Mouse (Mus musculus): Measurements from ENCODE around the gene Ncoa3.

Gene Ncoa3

DNA sequence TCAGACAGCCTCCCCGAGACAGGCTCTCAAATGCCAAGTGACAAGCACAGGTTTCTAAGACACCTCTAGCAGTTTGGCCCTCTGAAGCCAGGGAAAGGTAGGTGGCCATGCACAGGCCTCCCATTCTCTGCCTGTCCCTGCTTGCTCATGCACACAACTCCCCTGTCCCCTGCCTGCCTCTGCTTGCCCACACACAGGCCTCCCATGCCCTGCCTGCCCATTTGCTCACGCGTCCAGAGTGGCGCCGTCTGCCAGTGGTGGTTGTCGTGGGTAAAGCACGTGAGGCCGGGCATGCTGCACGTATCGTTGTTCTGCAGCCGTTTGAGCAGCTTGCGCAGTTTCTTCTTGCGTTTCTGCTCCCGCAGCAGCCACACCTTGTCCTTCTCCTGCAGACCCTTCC, 86.8 kb downstream of the Ncoa3 start:
- DNase-seq (ENCODE audit: low spot score in 2 of 2), result no peak

DNA sequence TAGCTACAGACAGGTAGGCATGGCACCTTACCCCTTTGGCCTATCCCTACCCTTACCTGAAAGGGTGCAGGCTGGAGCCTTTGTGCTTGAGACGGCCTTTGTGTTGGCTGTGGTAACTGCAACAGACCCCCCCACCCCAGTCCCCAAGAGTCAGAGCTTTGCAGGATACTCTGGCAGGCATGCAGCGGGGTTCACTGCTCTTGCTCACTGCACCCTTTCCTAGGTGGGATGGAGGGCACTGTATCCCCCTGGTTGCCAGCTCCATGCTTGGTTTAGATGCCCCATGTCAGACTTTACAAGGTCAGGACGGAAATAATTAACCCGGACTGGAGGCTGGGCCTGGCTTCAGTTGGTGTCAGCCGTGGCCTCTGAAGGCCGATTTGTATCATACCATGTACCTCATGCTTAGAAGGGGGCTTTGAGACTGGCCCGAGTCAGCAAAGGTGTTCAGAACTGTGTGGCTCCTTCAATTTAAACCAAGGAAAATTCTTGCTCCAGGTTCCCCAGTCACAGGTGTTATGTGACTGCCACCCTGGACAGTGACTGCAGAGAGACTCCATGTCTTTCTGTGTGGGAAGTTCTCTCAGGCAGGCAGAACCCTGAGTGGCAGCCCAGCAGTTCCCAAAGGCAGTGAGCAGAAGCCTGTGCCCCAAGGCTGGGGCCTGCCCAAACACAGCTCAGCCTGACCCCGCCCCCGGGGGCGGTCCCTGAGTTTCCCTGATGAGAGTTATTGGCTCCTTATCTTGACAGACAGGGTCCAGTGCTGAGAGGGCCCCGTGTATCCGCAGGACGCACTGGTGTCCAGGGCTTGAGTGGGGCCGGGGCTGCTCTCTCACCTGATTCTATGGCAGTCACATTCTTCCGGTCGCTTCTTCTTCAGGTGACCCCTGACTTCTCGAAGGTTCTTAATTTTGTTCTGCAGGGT, 87.8 kb downstream of the Ncoa3 start:
- no peak for DNase-seq (ENCODE audit: low spot score in 2 of 2)

DNA sequence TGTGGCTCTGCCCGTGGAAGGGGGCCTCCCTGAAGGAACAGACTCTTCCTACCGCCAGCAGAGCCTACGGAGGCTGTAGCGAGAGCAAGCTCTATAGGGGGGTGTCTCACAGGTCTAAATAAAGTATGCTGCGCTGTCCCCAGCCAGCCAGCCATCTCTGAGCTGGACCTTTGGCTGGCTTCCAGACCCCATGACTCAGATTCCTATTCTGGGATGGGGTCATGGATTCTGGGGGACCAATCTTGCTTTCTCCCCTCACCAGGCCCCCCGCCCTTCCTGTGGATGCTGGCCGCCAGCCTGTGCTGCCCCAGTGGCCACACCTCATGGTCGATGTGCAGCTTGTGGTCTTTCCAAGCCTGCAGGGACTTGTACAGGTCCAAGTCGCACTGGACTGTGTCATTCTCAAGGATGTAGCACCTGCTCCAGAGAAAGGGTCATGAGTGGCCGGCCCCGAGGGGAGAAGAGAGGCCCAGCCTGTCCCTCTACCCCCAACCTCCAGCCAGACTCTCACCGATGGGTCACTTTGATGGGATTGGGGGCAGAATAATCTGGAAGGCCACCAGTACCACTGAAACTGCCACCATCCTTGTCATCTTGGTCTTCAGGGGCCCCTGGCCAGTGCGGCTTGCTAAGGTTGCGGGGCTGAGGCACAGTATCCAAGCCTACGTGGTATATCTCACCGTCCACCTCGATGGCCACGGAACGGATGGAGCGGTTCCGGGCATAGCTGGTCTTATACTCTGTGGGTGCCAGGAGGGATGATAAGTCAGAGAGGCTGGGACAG, 88.7 kb downstream of the Ncoa3 start:
- no peak for DNase-seq (ENCODE audit: low spot score in 2 of 2)

DNA sequence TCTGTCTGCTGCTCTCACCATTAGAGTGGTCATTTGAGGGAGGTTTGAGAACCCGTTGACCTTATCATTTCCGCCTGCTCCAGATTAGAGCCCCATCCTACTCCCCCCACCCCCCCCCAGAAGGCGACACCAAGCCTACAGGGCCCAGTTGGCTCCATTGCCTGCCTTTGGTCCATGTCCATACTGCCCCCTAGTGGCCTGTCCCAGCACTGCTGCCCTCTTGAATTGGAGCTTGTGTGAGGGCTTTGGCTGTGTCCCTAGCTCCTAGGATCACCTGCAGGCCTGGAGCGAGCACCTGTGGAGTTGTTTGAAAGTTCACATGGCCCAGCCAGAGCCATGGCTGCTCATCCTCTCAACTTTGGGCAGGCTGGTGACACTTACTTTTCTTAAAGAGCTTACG, 89.8 kb downstream of the Ncoa3 start:
- DNase-seq (ENCODE audit: low spot score in 2 of 2), result peak in 1 of 2 experiments; percentile 56

DNA sequence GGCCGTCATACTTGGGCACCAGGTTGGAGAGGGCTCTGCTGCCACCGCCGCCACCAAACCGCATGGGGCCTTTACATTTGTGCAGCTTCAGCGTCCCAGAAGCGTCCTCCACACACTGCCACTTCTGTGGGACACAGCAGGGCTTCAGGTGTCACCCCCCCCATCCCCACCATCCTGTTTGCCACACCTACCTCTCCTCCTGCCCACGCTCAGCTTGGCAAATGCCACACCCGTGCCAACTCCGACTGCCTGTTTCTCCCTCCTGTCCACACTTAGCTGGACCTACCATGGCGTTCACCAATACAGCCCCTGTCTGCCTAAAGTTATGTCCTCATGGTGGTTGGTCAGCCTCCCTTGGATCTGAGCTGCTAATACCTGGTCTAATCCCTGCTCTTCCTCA, 90.2 kb downstream of the Ncoa3 start:
- no peak for DNase-seq (ENCODE audit: low spot score in 2 of 2)

DNA sequence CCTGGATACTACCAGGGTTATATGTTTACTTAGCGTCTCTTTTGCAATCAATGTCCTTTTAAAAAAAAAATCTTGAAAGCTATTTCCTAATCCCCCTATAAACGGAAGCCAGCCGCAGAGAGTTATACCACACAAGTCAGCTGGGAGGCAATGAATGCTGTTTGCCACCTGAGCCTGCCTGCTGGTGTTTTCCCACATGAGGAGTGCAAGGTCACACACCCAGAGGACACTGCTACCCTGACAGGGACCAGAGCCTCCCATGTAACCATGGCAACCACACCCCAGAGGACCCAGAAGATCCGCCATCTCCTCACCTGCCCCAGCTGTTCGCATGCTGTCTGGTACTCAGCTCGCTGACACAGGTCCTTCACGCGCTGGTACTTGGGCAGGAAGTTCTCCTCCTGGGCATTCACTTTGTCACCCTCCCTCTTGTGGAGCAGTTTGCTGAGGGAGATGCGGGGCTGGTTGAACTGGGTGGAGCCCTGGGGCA, 91.2 kb downstream of the Ncoa3 start:
- DNase-seq (ENCODE audit: low spot score in 2 of 2), result no peak

DNA sequence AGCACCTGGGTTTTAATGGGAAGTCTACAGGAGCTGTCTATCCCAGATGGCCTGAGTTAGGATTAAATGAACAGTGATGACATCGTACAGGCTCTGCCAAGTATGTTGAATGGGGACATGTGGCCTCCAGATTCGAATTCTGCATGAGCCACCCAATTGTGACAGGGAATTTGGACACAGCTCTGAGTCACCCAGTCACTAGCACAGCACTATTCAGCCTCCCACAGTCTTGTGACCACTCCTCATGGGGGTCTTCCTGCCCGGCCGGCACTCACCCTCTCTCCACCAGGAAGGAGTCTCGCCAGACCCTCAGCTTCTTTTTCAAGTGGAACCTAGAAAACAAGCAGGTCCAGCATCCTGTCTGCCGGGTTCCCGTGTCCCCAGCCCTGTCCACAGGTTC, 91.7 kb downstream of the Ncoa3 start:
- DNase-seq (ENCODE audit: low spot score in 2 of 2), result no peak

DNA sequence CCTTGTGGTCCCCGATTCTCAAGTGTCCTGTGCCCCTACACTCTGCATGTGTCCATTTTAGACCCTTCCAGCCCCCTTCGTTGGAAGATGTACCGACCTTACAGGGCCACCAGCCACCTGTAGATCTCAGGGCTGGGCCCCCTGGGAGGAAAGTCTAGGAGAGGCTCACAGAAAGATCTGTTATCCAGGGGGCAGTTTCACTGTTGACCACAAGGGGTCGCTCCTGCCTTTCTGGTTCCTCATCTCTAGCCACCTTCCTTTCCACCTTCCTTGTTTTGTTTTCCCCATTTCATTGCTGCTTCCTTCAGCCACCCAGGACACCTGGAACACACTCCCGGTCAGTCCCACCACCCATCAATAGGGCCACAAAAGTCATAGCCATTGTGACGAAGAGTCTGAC, 92.5 kb downstream of the Ncoa3 start:
- DNase-seq (ENCODE audit: low spot score in 2 of 2), result peak in 1 of 2 experiments; percentile 66

DNA sequence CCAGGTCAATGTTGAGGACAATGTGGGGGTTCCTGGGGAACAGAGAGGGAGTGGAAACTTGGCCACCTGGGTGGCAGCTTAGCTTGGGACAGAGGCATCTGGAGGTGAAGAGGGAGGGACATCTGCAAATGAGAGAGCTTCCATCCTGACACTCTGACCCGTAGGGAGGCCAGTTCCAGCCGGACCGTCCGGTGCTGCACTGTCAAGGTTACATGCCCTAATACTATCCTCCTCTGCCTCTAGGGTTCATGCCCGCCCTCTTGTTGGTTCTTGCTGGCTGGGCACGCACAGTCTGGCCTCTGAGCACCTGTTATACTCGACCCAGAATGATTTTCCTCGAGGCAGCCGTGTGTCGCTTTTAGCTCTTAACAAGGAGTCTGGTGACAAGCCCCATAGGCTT, 93.3 kb downstream of the Ncoa3 start:
- DNase-seq (ENCODE audit: low spot score in 2 of 2), result no peak

DNA sequence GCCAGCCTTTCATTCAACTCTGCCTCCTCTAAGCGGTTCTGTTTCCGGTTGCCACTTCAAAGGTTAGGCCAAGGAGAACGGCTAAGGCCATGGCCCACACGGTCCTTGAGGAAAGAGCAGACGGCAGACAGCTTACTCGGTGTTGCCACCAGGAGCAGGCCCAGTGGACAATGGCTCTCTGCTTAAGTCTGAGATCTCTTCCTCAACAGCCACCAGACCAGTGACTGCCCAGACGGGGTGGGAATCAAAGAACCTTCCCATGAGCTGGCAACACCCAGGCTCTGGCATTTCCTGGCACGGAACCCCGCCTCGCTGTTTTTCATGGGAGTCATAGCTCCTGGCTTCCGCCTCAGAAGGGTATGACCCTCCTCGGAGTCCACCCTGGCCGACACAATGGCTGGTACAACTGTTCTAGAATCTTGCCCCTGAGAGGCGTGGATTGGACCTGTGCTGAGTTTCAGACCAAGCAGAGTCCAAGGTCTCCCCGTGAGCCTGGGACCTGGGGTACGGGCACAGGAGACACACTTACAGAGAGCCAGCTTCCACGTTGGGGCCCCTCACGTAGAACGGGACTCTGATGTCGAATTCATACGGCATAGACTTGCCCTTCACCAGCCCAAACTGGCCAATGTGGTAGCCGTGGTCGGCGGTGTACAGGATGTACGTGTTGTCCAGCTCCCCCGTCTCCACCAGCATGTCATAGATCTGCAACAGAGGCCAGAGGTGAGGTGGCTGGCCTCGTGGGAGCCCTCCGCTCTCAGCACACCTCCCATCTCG, 94.2 kb downstream of the Ncoa3 start:
- no peak for DNase-seq (ENCODE audit: low spot score in 2 of 2)

DNA sequence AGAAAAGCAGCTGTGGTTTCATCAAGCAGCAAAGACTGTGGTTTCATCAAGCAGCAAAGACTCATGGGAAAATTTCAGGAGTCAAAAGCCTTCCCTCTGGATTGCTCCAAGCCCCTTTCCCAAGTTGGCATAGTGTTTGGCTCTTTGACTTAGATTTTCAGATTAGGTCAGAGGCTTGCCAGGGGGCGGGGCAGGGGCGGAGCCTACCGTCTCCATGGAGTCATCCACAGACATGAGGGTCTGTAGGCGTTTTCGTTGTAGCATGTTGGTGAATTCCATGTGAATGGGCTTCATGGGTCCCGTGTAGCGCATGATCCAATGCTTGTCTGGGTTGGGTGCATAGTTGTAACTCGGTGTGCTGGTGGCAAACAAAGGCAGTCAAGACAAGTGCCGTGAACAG, 96.6 kb downstream of the Ncoa3 start:
- DNase-seq (ENCODE audit: low spot score in 2 of 2), result no peak

DNA sequence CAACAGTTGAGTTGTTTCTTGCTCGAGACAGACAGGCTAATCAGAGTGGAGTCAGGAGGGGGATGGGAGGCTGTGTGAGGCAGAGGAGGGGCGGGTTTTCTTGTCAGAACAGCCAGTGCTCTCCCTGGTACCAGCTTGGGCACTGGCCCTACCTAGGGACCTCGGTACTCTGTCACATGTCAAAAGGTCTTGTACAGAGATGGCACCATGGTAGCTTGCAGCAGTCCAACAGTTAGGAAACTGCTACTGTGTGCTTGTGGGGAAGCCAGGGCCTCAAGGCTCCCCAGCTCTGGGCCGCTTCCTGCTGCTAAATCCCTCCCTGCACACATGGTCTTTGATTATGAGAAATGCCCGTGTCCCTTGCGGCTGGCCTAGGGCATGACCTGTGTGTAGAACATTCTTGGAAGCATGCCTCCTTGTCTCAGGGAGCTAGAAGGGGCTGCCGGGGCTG, 97.7 kb downstream of the Ncoa3 start:
- no peak for DNase-seq (ENCODE audit: low spot score in 2 of 2)

DNA sequence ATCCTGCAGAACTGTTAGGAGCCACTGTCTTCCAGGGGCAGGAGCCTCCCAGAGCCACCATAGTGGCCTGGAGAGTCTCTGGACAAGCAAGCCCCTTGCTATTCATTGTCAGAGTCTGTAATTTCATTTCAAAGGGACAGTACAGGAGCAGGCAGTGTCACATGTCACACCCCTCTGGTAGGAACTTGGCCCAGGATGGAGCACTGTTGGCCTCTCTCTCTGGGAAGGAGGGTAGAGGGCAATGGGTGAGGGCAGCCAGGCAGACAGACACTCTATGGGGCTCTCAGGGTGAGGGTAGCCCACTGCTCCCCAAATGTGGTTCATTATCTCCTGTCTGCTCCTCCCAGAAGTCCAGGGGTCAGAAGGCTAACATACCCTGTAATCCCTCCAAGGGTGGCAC, 99.2 kb downstream of the Ncoa3 start:
- no peak for DNase-seq (ENCODE audit: low spot score in 2 of 2)

DNA sequence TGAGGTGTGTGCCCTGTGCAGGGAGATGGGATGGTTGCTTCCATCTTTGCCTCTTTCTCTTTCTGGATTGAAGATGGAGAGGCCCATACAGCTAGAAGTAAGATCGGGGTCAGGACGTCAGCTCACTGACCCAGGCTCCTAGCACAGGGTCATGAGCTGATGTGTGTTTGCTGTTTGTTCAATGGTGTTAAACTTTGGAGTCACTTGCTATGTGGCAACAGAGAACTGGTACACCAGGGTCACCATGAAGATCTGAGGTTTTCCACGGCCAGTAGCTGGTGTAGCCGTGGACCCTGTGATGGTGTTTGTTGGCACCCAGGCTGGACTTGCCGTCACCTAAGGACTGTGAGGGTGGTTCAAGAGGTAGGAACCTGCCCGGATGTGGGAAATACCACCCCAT, 100.0 kb downstream of the Ncoa3 start:
- no peak for DNase-seq (ENCODE audit: low spot score in 2 of 2)

DNA sequence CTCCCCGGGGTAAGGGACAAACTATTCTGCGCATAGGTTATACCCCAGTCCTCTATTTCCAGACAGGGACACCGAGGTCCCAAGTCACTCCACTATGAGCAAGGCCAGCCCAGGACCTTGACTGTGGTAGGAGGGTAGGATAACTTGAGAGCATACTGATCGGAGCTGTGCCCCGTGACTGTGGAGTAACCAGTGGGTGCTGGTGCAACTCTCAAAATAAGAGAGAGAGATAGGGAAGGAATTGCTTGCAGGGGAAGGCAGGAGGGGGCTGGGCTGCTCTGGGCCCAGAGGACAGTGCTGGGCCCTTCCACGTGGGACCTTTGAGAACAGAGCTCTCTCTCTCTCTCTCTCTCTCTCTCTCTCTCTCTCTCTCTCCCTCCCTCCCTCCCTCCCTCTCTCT, 103.9 kb downstream of the Ncoa3 start:
- no peak for DNase-seq (ENCODE audit: low spot score in 2 of 2)

DNA sequence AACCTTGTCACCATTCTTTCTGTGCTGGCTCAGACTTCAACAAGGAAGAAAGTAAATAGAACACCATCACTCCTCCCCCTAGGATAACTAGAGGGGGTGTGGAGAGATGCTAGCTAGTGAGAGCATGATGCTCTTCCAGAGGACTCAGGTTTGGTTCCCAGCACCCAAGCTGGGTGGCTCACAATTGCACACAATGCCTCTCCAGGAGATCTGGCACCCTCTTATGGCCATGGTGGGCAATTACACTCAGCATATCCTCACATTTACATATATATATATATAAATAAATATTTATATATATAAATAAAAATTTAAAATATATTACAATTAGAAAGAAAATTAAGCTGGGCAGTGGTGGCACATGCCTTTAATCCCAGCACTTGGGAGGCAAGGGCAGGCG, 104.4 kb downstream of the Ncoa3 start:
- DNase-seq (ENCODE audit: low spot score in 2 of 2), result no peak

DNA sequence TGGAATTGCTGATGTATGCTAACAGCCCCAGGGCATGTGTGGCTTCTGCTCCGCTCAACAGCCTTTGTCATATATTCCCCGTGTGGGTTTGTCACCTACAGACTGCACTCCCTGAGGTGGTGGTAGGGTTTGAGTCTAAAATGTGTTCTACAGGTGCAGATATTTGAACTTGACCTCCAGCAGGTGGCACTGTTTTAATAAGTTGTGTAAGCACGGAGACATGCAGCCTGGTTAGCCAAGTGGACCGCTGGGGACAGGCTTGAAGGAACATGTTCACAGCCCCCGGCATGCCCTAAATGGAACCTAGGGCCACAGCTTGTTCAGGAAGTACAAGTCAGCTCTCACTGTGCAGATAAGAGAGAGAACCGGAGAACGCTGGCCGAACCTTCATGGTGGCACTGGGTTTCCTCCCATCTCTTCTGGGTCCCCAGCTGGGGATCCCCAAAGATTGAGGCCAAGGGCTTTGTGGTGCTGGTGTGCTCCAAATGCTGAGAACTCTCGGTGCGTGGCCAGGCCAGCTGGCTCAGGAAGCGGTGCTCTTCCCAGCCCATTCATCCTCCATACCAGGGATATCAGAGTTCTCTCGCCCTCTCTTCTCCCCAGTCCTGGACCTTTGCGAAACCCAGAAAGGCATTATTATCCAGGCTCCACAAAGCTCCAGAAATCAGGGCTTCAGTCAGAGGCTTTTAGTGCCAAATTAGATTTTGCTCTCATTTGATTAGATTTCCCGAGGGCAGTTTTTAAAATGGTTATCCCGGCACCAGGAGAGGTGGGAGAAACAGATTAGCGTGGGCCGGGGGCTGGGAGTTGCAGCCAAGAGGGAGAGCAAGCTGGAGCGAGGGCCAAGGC, 105.2 kb downstream of the Ncoa3 start:
- DNase-seq (ENCODE audit: low spot score in 2 of 2), result no peak

DNA sequence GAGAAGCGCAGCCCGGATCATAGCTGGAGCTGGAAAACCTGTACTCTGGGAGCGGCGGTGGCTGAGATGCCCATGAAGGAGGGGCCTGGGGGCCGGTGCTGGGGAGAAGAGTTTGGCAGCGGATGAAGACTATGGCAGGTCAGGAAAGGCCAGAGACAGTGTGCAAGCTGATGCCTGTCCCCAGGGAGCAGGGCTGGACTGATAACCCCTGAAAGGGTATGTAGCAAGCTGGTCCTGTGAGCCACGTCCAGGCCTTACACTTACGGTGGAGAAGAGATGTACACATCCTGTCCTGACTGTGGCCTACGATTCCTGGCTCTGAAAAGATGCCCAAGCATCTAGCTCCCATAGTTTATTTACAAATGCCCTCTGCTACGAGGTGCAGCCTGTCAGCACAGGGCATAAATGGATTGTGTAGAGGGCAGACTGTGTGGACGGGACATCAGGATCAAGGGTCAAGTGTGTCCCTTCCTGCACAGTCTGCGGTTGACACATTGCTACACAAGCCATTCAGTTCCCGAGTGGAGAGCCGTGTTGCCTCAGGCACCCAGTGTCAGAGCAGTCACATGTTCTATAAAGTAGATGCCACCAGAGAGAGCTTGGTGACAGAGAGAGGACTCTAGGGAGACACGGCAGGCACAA, 106.0 kb downstream of the Ncoa3 start:
- no peak for DNase-seq (ENCODE audit: low spot score in 2 of 2)

DNA sequence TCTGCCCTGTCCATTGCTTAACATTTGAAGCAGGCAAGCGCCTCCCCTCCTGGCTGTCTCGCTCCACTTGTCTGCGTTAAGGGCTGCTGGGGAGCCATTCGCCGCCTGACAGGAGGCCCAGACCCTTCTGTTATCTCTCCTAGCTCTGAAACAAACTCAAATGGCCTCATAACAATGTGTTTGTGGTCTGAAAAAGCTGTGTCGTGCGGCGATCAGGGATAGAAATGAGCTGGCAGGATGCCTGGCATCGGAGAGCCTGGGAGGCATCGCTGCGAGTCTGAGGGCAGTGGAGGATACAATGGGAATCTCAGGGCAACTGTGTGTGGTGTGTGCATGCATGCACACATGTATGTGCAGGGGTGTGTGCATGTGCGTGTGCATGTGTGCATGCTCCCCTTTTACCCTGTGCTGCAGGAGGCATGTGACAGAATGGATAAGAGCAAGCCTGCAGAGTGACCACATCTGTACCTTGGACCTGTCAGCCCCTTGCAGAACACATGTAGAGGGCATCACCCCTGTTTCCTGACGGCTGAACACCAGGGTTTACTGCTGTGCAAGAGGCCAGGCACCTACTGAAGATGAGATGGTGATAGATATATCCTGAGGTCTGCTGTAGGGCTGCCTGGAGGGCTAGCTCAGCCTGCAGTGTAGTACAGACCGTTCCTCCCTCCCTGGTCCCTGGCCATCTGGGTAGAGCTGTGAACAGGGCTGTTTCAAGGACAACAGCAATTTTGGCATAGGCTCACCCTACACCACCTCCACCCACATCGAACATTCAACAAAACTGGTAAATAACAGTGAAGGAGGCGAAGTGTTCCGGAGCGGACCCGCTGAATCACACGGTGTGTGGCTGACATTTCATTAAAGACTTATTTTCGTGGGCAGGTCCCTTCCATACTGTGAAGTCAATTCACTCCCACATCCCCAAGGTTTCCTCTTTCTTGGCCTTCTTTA, 108.2 kb downstream of the Ncoa3 start:
- no peak for DNase-seq (ENCODE audit: low spot score in 2 of 2)

Data from frontal cortex, postnatal 14 days (tissue).